ENCODE assay signal across 26 mouse cellular contexts in genomic region chr4:67224533-67224932, GRCm38 (mm10).
"Had no signal": no experiment of that assay in that cellular context is flagged by ENCODE, and none has a peak within 500 bp of the region (broad histone marks: within the 10 kb centered on the region; RNA-seq: fewer than 3 reads in every experiment).

No protein-coding gene starts in this region.

- DNase-seq: gastrocnemius, postnatal 14 days; gastrocnemius, postnatal 36 days; heart, adult 18-20 months; heart, postnatal 10 days; heart, postnatal 4 days; kidney, adult 18-20 months; kidney, adult 8-10 months; kidney, postnatal 10 days; kidney, postnatal 25 days; kidney, postnatal 4 days; left cerebral cortex, postnatal 4 days had no signal

- H3K27ac ChIP-seq: heart, embryonic 10.5 days; hindbrain, embryonic 10.5 days; hindbrain, embryonic 12.5 days; hindbrain, embryonic 14.5 days; intestine, embryonic 15.5 days; layer of hippocampus, adult 2 months; left cerebral cortex, adult 2 months; limb, embryonic 13.5 days; limb, embryonic 15.5 days; liver, embryonic 12.5 days; liver, embryonic 14.5 days had no signal

- H3K27me3 ChIP-seq: heart, embryonic 12.5 days; hindbrain, embryonic 12.5 days; intestine, embryonic 15.5 days; limb, embryonic 13.5 days; limb, embryonic 15.5 days; liver, embryonic 12.5 days had no signal

- H3K9ac ChIP-seq: heart, embryonic 12.5 days; hindbrain, embryonic 12.5 days; hindbrain, embryonic 14.5 days; intestine, embryonic 15.5 days; limb, embryonic 13.5 days; limb, embryonic 15.5 days; liver, embryonic 12.5 days; liver, embryonic 14.5 days had no signal

- ATAC-seq: hindbrain, embryonic 16.5 days; inflammation-experienced regulatory T-cells, adult 6 months; intestine, embryonic 15.5 days; intestine, postnatal 0 days; liver, embryonic 12.5 days had no signal

- H3K4me2 ChIP-seq: heart, embryonic 12.5 days; hindbrain, embryonic 12.5 days; hindbrain, embryonic 14.5 days; intestine, embryonic 15.5 days; limb, embryonic 13.5 days; limb, embryonic 15.5 days; liver, embryonic 12.5 days had no signal

- H3K36me3 ChIP-seq: heart, embryonic 10.5 days; heart, embryonic 12.5 days; hindbrain, embryonic 10.5 days; hindbrain, embryonic 12.5 days; intestine, embryonic 15.5 days; limb, embryonic 13.5 days; limb, embryonic 15.5 days; liver, embryonic 12.5 days had no signal

- H3K4me1 ChIP-seq: heart, embryonic 10.5 days; heart, embryonic 12.5 days; hindbrain, embryonic 10.5 days; hindbrain, embryonic 12.5 days; intestine, embryonic 15.5 days; limb, embryonic 15.5 days; liver, embryonic 12.5 days had no signal

- H3K4me3 ChIP-seq: heart, embryonic 10.5 days; heart, embryonic 12.5 days; hindbrain, embryonic 10.5 days; hindbrain, embryonic 12.5 days; intestine, embryonic 15.5 days; layer of hippocampus, adult 2 months; left cerebral cortex, adult 2 months; limb, embryonic 13.5 days; limb, embryonic 15.5 days; liver, embryonic 12.5 days had no signal

- H3K9me3 ChIP-seq: heart, embryonic 10.5 days; heart, embryonic 12.5 days; hindbrain, embryonic 10.5 days; hindbrain, embryonic 12.5 days; intestine, embryonic 15.5 days; limb, embryonic 13.5 days; limb, embryonic 15.5 days; liver, embryonic 12.5 days had no signal
